Mouse (Mus musculus) olfactory bulb, adult 2 months (tissue): Measurements from ENCODE around the gene Epb41l1.

Experiments used
- CTCF ChIP-seq: fragments of 200-500 bp; IDR thresholded peaks from 2 replicates; pipeline ENCODE4 v1.5.1; 2012; ENCODE audit warnings: low read depth, mild to moderate bottlenecking, low read length, moderate library complexity; ENCODE audit not compliant: insufficient read depth
- POLR2A ChIP-seq: fragments of 200-500 bp; IDR thresholded peaks from 2 replicates; pipeline ENCODE4 v1.6.1; 2012; ENCODE audit warnings: mild to moderate bottlenecking, low read depth, low read length, moderate library complexity; ENCODE audit not compliant: insufficient read depth

- TF ChIP-seq CTCF (no peak), POLR2A (no peak)
Observed at GRCm38 (mm10) chr2:156406987-156407386, 13.7 kb upstream of the Epb41l1 start.
